Mouse (Mus musculus) neutrophil, adult 5-6 weeks (primary cell): ENCODE measurements at regions not wholly inside any gene's neighbourhood (a gene's known extent, or its start where the extent isn't known, plus 50 kb on each side); places are given as distances from the start of the nearest gene placed in this dataset.
A peak's percentile ranks its signal among the peaks of the same experiment; 100 is the strongest.

Source experiments
- ATAC-seq: fragments of 151-379, 151-347 bp; 2 replicates; pipeline ENCODE4 v1.8.0; 2017; ENCODE audit warnings: mild to moderate bottlenecking, moderate TSS enrichment; ENCODE audit not compliant: insufficient number of reproducible peaks, poor library complexity, low FRiP score, severe bottlenecking; ENCODE audit errors: extremely low read depth

DNA sequence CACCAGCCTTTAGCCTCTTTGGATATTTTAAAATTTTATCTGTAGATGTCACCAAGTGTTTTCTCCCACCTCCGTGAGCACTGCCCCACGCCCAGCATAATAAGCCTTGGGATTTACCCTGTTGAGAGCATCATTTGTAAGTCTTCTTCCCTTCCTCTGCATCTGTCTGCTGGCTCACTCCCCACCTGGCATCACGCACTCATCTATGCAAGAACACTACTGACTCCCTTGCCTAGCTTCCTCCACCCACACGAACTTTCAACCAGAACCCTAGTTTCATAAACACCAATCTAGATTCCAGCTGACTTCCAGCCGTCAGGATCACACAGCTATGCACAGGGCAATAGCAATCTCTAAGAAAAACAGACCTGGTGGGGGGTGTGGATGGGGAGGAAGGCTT, 311.2 kb upstream of the Cdh4 start:
- ATAC-seq: no peak

DNA sequence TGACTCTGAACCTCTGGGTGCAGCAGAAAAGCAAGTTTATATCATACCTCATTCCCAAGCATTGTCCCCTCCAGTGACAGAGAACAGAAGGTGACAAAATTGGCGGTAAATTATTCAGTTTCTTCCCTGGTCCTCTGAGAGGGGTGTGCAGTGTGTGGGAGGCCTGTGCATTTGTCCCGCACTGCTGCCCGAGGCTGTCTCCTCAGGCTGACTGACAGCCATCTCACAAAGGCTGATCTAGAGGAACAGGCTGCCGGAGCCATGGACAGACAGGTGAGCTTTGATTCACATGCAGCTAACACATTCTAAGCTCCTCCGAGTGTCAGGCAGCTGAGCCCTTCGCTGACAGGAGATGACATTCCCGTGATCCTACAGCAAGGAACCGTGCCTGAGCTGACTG, 299.9 kb upstream of the Cdh4 start:
- ATAC-seq: no peak

DNA sequence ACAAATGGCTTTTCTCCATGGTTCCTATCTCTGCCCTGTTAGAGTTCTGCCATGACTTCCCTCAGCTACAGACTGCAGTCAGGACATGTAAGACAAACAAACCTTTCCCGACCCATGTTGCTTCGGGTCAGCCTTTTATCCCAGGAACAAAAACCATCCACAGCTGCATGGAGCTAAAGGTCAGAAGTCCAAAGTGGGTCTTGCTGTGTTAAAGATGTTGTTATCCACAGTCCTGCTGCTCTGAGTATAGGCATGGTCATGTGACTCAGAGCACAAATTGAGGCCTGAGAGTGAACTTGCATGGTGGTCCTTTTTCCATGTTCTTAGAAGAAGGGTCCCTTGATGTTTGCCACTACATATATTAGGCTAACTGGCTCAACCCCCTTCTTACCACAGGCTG, 296.5 kb upstream of the Cdh4 start:
- ATAC-seq: no peak

DNA sequence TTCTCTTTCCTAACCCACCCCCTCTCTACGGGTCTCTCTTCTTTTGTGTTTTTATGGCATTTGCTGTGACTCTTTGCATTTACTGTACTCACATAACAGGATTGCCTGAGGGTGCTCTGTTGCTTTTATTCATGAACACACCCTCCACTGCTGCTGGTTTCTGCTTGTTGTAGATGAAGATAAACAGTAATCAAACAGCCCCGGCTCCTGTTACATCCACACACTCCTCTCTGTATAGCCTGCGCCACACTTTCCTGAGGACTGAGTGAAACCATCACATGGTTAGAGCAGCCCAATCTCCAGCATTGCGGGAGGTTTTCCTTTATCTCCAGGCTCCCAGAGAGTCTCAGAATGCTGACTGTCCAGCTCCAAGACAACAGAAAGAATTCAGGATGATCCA, 296.0 kb upstream of the Cdh4 start:
- no peak for ATAC-seq

DNA sequence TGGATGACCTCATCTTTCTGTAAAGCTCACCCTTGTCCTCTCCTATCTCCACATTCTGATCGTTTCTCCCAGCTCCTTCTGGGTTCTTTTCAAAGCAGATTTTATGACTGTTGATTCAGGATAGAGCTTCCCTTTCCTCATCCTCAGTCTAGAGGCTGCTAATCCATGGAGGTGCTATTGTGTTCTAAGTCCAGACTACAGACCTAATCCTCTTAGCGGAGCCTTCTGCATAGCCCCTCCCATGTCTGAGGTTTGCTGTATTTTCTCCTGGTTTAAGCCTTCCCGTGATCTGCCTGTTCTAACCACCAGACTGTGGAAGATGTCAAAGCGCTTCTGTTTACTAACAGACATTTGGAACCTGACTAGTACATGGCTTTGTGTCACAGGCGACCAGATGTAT, 294.0 kb upstream of the Cdh4 start:
- ATAC-seq: no peak

DNA sequence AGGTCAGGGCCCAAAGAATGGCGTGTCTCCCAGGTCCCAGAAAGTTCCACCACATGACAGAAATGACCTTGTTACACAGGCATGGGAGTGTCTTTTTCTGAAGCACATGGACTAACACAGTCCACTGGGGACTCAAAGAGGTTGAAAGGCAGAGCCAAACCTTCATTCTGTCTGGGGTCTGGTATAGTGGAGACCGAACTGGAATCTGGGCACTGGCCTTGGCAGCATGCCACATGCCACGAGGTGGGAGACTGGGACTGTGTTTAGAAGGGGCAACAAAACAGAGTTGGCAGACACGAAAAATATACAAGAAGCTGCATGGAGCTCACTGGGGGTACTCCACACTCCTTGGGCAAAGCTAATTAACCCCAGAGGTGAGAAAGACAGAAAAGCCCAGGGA, 293.6 kb upstream of the Cdh4 start:
- no peak for ATAC-seq

DNA sequence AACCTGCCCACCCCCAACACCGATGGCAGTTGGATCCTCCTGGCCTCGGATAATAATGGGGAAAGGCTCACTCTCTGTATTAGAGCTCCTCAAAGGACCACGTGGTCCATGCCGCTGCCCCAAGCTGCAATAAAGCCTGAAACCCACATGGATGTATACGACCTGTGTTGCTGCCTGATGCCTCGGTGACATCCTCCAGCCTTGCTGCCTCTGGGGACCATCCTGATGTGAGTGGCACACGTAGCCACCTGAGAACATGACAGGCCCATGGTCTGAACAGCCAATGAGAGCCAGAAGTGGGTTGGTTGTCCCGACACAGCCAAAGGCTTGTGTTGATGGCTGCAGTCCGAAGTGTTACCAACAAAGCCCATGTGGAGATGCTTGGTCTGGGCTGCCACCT, 283.4 kb upstream of the Cdh4 start:
- ATAC-seq: no peak

DNA sequence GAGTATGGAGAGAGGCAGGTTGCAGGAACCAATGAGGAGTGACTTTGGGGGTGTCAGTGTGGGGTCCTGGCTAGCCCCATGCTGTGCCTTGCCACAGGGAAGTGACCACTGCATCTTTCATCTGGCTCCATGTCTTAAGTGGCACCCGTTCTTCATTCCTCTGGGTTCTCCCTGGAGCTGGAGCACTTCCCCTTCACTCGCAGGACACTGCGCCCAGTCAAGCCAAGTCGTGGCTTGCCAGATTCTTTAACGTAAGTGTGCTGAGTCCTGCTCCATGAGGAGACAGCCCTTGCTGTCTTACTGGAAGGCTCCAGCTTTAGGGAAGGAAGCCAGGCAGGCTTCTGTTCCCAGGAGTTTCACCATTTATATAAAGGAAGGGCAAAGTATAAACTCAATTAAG, 279.1 kb upstream of the Cdh4 start:
- no peak for ATAC-seq

DNA sequence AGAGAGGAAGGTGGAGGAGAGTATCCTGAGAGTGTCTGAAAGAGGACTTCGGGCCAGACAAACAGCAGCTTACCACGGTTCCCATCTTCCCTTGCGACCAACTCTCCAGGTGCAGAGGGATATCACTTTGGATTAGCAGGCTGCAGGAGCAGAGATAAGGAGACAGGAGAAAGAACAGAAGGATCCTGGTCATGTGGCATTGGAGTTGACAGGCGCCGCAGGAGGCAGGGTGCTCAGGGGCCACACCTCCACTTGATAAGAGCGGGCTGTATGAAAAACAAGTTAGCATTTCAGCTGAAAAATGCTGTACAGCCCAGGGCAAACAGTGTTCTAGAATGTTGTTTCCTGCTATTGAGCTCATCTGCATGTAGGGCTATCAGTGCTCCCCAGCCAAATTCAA, 272.1 kb upstream of the Cdh4 start:
- ATAC-seq: no peak

DNA sequence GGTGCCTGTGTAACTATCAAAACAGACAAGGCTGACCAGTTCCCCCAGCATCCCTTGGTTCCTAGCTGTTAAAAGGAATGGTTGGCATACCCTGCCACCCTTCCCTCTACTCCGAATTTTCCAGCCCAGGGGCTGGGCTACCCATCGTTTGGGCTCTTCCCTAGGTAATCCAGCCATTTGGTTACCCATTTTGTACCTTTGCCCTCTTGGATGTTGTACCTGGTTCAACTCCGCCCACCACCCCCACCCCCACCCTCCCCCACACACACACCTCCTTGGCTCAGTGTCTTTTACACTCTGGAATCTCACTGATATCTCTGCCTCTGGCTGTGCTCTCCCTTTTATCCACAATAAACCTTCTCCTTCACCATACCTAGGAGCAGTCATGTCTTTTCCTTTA, 271.6 kb upstream of the Cdh4 start:
- no peak for ATAC-seq

DNA sequence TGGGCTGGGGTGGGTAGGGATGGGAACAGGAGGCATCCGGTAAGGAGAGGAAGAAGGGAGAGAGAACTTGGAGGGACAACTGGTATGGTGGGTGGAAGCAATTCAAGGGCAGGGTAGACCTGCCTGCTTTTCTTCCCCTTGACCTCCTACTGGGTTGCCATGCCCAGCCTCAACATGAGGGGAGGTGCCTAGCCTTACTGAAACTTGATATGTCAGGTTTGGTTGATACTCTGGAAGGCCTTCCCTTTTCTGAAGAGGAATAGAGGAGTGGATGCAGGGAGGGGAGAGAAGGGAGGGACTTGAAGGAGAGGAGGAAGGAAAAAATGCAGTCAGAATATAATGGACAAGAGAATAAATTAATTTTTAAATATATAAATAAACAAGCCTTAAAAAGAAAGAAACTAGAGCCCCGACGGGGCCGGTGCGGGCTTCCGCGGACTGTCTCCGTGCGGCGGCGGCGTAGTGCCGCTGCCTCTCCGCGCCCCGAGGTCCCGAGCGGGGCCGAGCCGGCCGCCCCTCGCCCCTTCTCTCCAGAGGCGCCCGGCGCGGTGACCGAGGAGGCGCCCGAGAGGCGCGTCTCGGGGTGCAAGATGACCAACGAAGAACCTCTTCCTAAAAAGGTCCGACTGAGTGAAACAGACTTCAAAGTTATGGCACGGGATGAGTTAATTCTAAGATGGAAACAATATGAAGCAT, 265.2 kb upstream of the Cdh4 start:
- ATAC-seq: 0 out of 2 replicates have a peak, but pooled peaks have one; percentile 39

DNA sequence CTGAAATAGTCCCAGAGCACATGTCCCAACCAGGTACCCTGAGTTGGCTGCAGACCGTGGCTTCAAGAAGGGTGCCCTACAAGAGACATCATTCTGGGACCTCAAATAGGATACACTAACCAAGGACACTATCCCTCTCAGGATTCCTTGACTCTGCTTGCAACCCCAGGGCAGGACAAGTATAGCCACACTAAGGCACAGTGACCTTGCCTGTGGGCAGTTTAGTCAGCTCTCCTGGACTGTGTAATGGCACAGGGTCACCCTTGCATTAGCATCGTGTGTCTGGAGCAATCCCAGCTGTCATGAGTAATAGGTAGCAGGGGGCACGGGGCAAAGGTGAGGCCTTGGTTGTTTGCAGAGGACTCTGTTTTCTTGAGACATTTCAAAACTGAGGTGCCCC, 260.9 kb upstream of the Cdh4 start:
- no peak for ATAC-seq

DNA sequence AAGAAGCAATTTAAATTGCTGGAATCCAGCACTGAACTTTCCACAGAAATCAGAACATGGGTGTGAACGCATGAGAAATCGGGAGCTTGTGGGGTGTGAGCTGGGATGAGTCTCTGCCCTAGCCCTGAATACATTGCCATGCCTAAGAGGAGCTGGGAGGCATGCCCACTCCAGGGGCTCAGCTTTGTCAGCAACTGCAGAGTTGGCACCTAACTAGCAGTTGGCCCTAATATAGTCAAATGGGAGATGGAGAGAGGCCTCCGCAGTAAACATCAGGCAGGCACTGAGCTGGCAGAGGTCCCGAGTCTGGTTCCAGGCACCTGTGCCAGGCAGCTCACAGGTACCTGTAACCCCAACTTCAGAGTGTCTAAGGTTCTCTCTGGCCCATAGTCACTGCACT, 260.1 kb upstream of the Cdh4 start:
- no peak for ATAC-seq

DNA sequence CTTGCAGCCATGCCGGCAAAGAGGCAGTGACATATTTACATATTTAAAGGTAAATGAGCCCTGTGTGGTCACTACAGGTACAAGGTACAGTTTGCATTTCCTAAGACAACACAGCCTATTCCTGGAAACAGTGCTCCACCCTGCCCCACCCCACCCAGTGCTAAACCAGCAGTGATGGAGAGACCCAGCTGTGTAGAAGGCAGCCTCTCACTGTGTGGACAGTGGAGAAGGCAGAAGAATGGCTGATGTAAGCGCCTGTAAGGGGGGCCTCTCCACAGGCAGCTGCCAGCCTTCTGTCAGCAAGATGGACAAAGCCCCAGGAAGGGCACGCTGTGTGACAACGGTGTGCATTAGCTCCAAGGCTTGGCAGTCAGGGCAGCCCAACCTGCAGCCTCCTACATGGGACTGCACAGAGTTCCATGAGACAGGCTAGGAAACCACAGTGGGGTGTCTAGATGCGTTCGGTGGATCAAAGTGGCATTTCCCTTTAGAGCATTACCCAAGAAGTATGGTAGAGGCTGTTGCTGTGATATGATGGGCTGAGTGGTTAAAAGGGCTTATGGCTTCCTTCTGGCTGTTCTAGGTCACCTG, 249.2 kb upstream of the Cdh4 start:
- no peak for ATAC-seq

DNA sequence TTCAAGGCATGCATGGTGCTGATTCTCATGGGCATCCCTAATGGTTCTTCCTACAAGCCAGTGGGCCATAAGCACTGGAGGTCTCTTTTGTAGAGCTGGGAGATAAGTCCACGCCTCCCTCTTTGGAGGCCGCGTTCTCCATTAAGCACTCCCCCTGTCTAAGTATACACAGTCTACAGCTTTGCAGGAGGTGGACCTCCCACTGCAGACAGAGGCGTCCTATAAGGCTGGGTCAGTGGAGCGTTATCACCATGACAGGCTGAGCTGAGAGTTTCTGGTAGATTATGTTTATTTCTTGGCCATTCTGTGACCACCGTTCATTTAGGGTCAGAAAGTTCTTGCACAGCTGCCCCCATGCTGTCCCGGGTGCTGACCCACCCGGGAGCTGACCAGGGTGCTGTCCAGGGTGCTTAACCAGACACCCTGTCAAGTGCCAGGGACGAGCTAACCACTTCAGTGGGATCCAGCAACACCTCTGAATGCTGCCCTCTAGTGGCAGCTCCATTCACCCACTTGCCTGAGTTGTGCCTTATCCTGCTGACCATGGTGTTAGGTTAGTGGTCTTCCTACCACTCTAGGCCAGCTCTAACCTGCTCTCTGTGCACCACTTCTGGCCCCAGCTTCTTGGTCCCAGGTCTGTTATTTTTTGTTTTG, 248.6 kb upstream of the Cdh4 start:
- no peak for ATAC-seq

DNA sequence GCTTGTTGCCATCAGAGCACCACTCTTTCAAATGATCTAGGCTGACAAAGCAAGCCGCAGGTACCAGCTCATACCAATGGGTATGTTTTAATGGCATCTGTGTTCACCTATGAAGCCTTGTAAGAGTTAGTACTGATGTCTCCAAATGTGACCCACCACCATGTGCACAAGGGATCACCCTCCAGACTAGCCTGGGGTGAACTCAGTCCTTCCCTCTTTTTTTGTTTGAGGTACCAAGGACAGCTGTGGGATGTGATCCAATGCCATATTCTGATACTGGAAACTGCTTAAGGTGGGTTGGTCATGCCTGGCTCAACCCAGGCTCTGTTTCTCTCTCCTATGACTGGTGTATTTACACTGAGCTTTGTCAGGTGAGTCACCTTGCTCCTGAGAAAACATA, 244.8 kb upstream of the Cdh4 start:
- no peak for ATAC-seq

DNA sequence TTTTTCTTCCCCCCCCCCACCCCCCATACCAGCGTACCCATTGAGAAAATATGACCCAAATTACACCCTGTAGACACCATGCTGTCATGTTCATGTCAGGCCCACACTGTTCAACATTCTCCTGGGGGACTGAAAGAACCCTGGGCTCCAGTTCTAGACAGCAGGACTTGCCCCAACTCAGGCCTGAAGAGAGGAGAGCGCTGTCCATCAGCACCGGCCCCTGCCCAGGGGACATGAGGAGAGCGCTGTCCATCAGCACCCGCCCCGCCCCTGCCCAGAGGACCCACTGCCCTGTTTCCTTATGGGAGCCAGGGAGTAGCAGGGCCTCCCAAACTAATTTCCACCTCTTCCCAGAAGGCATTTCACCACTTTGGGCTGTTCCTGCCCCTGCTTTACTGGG, 241.7 kb upstream of the Cdh4 start:
- ATAC-seq: no peak

DNA sequence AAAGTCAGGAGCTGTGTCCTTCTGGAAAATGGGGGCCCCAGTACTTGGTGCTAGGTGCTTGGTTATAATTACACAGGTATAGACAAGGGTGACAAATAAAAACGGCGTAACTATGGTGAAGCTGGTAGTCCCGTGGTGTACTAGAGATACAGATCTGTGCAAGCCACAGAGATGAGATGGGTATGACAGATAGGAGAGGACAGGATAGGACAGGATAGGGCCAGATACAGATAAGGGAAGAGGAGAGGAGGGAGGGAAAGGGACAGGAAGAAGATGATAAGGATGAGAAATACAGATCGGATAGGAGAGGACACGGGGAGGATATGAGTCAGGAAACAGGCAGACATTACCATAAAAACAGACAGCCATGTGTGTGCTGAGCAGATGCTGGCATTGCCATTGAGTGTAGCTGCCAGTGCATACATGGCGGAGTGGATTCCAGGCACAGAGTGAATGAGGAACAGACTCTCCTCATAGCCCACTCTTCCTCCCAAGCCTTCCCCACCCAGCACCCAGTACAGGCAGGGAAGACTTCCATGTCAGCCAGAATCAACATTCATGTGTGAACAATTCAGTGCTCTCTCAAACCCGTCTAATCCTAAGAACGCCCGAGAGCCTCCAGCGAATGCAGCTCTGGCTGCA, 231.9 kb upstream of the Cdh4 start:
- ATAC-seq: no peak

DNA sequence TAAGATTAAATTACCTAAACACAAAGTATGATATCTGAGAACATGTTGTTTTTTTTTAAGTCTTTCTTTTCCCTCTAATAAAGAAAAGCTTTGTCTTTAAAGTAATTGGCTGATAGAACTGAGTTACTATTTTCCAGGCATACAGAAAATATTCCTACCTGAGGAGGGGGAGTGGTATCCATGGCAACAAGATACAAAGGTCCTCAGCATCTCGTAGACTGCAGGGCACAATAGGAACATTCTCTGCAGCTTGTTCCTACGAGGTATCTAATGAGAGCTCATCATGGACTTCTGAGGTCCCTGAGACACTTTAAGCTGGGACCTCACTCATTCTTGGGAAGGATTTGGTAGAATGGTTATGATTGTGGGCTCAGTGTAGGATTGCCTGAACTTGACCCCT, 225.5 kb upstream of the Cdh4 start:
- ATAC-seq: no peak

DNA sequence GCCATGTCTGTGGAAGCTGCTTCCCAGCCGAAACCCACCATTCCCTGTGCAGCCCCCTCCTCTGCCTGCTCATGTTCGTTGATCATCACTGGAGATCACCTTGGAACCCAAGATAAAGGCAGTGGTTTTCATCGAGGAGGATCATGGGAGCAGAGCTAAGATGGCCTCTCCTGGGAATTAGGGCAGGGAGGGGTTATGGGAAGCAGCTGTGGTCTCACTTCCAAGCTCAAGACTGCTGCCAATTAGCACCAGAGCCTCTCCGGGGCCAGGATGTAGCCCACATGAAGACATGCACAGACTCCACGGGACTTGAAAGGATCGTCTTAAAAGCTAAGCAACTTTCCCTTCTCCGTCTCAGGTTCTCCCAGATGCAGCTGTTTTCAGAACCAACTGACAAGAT, 214.1 kb upstream of the Cdh4 start:
- no peak for ATAC-seq
